Mouse (Mus musculus) gastrocnemius, adult 8-10 months (tissue): ENCODE results near the gene Duoxa1. TPM values are rescaled to one million over a fixed set of nuclear protein-coding genes. Genes with fewer than 3 reads are reported as not detected.
"Not testable (repeated sequence)": the region's sequence is repeated elsewhere in the genome, so short reads cannot be mapped to it uniquely, and the experiment has no call there.

Experiments
- DNase-seq, 2 experiments: peaks; one replicate each; pipeline ENCODE4 v3.0.0; 2022; ENCODE audit warnings: low spot score in 2 of 2
- total RNA-seq, 4 experiments: library from RNA; stranded (reverse); gene quantifications; 2 replicates each; pipeline ENCODE4 v1.2.4; 2022

Gene Duoxa1
- total RNA-seq: under 1 TPM in 3 of 4 experiments, not detected in 1; 0.48 to 0.63 (median 0.62) TPM

DNA sequence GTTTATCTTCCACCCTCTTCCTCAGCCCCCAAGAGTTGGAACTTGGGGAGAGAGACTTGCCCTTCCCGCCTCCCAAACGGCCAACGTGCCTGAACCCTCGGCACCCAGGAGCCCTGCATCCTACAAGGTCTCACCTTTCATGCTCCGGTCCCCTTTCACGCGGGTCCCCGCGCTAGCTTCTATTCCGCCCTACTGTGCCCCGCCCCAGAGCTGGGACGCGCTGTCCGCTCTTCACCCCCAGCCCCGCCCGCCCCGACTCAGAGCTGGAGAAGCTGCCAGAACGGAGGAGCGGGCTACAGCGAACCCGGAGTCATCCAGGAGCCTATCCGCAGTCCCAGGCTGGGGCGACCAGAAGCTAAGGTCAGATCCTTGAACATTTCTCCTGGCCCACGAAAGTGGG, at the start of gene Duoxa1:
Gene Duoxa1, minus strand, starts transcription at position 195 of the 400 bp plus-strand sequence.
- DNase-seq: no peak

DNA sequence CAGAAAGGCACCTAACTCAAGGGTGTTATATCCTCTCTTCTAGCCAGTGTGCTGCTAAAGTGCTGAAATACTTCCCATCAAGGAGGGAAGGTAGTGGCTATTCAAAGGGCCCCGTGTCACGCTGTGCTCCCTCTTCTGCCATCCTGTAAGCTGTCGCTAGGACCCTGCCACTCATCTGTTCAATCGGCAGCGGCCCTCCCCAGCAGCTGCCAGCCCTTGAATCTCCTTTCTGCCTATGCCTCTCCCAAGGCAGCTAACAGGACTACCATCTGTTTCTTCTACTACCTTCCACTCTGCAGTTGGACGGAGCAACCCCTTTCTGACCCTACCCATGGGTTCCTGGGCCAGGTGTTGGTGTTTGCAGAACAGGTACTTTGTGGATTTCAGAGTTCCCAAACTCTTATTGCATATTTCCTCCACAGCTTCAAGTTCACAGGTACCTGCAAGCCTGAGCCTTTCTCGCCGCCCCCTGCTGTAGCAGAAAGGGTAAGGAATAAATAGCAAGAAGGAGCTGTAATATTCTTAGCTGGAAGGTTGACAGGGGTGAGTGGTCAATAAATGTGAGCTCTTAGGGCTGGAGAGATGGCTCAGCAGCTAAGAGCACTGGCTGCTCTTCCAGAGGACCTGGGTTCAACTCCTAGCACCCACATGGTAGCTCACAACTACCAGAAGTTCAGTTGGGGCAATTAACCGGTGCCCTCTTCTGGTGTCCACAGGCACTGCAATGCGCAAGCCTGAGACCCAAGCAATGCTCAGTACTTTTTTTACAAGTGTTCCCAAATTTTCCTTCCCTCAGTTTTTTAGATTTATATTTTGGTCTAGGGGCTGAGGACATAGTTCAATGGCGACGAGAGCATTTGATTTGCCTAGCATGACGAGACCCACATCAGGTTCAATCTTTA, 49.3 kb upstream of the Duoxa1 start:
- DNase-seq: no peak

DNA sequence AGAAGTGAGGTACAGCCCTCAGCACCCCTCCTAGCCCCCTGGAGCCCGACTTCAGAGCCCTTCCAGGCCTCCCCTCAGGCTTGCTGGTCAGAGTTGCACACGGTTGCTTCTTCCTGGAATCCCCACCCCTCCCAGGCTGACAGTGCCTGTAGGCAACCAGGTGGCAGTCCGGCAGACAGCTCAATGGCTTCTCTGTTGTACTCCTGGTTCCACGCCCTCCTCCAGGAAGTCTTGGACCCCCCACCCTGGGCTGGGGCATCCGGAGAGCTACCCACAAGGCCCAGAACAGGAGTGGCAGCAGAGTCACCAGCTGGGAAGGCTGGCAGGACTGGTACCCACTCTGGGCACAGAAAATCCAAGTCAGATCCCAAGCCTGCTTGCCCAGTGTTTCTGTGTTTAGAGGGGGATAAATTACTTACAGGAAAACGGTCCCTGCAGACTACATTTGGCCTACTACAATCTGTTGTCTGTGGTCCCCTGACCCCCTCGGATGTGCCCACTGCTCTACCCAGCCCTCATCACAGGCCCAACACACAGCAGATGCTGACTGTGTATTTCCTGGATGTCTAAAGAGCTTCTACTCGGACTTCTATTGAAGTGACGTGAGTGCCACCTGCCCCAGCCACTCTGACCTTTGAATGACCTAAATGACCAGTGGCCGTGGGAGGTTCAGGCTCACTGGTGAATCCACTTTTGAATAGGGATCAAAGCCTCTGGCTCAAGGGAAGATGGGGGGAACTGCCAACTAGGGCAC, 48.5 kb upstream of the Duoxa1 start:
- DNase-seq: no peak

DNA sequence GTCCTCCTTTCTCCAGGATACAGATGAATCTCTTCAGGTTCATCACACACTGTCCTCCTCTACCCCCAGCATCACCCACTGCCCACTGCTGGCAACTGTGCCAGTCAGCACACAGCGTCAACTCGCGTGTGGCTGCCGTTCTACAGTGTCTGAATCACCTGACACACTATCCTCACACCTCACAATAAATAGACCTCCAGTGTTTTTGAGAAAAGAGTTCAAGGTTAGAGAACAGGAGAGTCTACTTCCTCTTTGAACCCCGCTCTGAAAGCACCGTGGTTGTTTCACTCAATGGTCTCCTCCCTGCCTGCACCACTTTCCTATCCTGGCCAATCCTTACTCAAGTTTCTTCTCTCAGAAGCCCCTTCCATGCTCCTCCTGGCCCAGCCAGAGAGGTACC, 47.7 kb upstream of the Duoxa1 start:
- DNase-seq: no peak

DNA sequence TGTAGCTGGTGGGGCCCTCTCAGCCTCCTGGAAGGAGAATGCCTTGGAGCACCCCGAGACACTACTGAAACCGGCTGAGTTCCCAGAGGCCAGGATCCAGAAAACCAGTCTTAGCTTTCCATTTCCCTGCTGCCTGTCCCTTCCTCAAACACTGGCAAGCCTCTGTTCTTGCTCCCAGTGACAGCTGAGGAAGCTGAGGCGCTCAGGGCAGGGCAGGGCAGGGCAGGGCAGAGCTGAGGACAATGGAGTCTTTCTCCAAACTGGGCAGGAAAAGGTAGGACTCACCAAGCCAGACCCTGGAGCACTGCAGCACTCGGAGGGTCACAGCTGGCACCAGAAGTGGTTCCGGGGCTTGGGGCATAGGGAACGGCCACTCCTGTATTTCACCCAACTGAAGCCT, 46.8 kb upstream of the Duoxa1 start:
- DNase-seq: no peak

DNA sequence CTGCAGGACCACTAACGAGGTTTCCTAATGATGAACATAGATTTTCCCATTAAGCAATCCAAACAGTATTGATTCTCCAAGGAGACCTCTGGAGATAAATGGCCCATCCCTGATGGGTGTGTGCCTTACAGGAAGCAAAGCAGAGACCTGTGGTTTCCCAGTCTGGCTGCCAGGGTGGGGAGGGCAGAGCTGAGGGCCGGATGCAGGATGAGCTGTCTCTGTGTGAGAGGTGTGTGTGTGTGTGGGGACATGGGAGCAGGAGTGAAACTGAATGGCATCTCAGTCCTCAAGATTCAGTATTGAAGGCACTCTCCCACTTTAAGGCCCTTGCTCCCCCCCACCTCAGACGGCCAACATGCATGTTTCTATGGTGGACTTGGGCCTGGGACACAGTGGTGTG, 42.7 kb upstream of the Duoxa1 start:
- DNase-seq: no peak

DNA sequence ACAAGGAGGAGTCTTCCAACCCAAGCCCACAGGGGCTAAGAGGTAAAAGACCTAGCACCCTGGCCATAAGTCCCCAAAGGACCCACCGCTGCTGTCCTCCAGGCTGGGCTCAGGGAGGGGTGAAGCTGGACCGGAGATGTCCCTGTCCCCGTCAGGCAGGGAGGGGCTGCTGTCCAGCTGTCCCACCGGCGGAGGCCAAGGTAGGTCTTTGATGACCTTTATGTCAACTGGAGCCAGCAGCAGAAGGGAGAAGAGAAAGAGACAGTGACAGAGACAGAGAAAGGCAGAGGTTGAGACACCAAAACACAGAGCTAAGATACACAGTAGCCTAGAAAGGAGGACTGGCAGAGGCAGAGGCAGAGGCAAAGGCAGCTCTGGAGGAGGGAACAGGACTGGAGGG, 41.9 kb upstream of the Duoxa1 start:
- DNase-seq: no peak

DNA sequence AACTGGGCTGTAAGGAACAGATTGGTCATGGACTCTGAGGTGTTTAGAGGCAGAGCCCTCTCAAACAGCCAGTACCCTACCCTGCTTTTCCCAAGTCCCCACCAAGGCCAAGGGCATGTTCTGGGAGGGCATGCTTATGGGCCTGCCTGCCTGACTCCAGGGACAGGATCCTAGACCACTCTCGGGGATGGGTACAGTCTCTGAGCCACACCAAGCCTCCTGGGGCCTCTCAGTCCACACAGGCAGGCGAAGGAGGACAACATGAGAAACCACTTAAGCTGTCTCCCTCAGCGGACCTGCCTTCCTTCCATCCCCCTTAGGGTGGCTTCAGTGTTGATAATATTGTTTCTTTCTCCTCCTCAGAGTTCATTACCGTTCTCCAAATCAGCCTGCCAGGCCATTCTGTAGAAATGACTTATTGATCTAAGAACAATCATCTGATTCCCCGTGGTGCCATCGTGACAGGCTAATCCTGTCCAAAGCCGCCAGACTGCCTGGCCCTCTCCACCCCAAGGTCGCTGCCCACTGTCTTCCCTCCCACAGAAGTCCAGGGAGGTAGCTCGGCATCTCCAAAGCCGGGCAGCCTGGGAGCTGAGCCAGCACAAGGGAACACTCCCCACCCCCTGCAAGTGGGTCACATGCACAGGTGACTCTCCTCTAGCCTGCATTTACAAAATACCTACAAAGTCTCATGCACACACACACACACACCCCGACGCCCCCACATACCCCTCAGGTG, 40.8 kb upstream of the Duoxa1 start:
- no peak for DNase-seq

DNA sequence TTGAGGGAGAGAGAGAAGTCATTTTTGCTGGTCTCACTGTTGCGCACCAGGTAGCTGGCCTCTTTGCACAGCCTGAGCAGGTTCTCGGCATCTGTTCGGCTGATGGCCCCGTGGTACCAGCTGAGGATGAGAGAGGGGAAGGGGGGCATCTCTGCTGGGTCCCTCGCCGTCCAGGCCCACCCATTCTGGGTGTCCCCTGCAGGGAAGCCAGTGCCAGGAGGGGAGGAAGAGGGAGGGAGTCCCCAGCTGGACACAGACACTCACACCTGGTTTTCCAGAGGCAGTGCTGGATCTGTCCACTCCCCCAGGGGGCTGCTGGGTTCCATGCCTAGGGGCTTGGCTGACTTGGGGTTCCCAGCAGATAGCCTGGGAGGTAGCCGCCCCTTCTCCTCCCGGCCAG, 40.2 kb upstream of the Duoxa1 start:
- DNase-seq: no peak

DNA sequence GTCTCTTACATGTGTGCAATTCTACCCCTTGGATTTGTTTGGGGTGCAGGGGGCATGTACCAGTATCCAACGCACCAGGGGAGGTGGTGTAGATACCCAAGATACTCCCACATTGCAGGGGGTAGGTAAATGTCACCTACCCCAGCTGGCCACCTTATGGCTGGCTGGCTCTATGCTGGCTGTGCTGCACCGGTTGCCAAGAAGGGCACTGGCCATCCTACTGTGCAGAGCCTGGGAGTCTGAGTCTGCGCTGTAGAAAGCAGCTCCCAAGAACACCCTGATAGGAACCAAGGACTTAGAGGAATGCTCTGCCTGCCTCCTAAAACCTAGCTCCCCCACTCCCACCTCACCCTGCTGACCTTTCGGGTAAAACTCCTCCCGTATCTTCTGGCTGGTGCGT, 39.5 kb upstream of the Duoxa1 start:
- no peak for DNase-seq

DNA sequence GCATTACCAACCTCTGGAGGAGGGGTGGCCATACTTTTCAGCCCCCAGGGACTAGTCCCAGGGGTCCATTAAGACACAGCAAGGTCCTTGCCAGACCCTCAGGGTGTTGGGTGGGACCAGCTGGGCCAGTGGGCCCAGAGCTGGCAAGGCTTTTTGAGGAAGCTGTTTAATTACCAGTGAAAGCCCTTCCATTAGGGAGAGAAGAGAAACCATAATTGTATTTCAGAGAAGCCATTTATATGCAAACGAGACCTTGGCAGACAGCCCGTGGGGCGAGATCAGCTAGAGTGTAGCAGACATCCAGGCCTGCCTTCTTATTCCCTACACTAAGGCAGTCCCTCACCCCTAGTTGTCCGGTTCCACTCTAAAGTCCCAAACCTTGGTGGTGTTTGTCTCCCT, 38.4 kb upstream of the Duoxa1 start:
- DNase-seq: no peak

DNA sequence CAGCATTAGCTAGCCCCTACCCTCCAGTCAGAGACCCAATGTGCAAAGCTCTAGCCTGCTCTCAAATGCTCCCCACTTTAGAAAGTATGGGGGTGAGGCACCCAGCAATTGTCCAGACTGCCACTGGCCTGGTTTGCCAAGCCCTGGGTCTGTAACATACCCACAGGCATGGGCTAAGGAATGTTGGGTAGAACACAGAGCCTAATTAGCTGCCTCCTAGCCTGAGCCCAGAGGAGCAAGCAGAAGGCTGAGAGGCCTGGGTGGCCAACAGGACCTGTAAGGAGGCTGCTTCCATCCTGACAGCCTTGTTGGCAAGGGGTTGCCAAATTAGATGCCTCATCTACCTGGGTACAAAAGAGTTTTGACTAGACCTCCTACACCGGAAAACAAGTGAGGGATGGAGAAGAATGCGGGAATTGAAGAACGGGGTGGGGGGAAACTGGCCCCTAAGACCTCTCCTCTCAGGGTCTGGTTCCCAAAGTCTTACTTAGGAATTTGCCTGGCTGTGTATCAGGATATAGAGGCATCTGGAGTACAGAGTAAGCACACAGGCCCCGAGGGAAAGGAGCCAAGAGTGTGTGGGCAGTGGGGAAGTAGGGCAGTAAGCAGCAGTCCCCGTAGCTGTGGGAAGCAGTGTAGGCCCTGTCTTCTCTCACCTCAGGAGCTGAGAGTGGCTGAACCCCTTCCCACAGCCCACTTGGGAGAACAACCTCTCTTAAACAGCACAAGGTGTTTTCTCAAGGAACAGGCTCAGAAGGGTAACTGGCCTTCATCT, 37.8 kb upstream of the Duoxa1 start:
- no peak for DNase-seq

DNA sequence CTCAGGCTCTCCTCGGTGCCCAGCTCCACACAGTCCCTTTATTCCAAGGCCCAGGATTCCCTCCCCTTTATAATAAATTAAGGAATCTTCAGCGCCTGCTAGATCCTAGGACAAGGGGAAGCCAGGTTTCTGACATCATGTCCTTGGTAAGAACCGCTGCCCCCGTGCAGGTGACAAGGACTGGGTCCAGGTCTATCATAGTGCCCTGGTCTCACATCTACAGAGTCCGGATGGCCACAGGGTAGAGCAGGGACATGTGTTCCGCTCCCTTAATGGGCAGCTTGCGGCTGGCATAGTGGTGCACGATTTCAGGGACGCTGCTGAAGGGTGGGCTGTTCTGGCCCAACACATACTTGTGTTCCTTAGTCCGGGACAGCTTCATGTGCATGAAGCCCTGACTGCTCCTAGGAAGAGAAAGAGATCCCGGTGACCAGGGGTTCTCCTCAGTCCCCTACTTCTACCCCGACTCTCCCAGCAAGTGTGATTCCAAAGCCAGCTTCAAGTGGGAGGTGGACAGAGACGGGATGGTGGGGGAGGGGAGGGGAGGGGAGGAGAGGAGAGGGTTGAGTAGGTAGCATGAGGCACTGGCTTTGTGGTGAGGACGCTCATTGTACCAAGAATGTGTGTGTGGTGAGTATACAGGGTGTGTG, 35.7 kb upstream of the Duoxa1 start:
- peak; percentile 24 to 26 for DNase-seq

DNA sequence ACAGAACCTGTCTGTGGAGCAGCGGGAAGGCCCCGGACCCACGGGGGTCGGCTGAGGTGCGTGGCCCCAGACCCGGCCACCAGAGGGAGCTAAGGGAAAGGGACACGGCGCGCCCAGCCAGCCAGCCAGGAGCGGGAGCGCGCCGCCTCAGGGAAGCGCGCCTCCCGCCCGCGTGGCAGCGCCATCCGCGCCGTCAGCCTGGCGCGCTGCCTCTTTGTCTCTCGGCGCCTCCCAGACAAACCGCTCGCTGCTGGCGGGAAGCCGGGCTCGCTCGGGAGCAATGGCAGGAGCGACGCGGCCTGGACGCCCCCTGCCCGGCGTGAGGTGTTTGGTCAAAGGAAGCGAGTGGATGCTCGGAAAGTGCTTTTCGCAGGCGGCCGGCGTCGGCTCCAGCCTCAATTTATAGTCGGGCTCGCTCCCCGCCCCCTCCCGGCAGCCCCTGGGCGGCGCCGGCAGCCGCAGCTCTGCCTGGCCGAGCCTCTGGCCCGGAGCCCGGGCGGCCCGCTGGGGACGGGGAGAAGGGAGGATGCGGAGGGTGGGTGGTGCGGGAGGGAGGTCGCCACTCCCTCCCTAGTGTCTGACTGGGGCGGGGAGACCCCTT, 35.1 kb upstream of the Duoxa1 start:
- DNase-seq: peak; percentile 84 to 86

DNA sequence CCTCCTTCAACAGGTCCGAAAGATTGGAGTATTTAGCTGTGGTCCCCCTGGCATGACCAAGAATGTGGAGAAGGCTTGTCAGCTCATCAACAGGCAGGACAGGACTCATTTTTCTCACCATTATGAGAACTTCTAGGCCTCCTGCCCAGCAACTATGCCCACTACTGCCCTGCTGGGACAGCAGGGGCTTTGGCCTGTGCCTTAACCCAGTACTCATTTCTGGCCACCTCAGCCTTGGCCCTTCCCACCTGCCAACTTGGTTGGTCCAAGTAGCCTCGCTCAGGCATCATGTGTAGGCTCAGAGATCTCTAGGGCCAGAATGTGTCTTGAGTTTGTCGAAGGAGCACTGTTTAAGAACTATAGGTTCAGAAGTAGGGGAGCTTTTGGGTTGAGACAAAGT, 33.7 kb upstream of the Duoxa1 start:
- DNase-seq: no peak

DNA sequence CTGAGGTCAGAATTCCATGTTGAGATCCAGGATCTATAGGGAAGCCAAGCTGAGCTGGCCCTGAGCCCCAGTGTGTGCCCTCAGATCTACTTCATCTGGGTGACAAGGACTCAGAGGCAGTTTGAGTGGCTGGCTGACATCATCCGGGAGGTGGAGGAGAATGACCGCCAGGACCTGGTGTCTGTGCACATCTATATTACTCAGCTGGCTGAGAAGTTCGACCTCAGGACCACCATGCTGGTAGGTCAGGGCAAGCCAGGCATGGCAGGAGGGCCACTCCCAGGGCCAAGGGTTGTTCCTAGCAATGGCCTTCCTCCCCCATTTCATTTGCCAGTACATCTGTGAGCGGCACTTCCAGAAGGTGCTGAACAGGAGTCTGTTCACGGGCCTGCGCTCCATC, 32.6 kb upstream of the Duoxa1 start:
- not testable (repeated sequence) for DNase-seq

DNA sequence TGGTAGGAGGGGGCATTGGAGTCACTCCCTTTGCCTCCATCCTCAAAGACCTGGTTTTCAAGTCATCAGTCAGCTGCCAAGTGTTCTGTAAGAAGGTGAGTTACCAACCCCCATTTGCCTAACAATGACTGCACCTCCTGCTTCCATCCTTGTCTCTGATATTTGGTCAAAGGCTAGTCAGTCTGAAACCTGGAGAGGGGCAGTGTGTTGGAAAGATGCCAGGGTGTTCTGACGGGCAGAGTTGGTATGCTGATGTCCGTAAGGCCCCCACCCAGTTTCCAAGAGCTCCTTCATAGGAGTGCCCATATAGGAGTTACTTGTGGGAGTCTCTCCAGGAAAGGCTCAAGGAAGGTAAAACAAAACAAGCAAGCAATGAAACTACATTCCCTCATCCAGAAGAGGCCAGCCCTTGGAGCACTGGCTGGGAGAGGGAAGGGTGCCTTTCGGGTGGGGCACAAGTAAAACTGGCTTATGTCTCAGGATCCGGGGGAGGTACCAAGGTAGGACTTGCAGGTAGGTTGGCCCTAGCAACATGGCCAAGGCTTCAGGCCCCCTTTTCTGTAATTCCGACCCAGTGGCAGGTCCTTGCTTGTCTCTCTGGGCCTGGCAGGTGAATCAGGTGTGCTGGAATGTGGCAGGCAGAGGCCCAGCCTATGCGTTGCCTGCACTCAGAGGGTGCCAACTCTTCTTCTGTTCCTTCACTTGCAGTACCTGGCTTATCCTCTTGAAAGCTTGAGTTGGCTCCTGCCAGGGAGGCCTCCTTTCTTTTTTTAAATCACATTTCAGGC, 31.8 kb upstream of the Duoxa1 start:
- no peak for DNase-seq

DNA sequence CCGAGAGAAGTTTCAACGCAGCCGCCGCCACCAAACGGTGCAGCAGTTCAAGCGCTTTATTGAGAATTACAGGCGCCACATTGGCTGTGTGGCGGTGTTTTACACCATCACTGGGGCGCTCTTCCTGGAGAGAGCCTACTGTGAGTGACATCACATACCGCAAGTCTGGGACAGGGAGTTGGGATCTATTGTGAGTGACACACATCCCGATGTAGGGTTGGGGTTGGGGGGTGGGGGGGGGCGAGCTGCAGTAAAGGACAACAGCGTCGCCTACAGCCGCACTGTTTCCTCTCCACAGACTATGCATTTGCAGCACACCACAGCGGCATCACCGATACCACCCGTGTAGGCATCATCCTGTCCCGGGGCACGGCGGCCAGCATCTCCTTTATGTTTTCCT, 23.8 kb upstream of the Duoxa1 start:
- no peak for DNase-seq

DNA sequence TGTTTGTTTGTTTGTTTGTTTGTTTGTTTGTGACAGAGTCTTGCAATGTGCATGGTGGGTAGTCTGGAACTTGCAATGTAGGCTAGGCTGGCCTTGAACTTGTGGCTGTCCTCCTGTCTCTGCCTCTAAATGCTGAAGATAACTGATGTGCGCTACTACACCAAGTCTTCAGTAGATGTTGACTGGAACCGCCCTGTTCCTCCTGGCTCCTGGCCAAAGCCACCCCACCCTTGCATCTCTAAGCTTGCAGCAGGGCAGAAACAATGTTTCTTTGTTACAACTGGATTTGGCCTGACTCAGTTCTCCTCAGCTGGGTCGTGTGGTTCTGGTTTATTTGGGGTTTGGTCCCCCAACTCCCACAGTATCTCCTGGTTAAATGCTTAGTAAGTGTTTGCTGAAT, 20.6 kb upstream of the Duoxa1 start:
- no peak for DNase-seq
